Mouse (Mus musculus): ENCODE results near the gene Dmd. TPM values are rescaled to one million over a fixed set of nuclear protein-coding genes. Genes with fewer than 3 reads are reported as not detected.
"Not testable (repeated sequence)": the region's sequence is repeated elsewhere in the genome, so short reads cannot be mapped to it uniquely, and the experiment has no call there.

Dmd gene
- total RNA-seq (2017): 2.8 and 5.8 TPM in 2 replicates

GRCm38 (mm10) chrX:82948630-82949029, at the start of gene Dmd:
Gene Dmd, plus strand, starts transcription at chrX:82948870.
- no peak for ATAC-seq (replicated peaks; ENCODE audit: low read depth, poor library complexity, severe bottlenecking)

GRCm38 (mm10) chrX:82901515-82901914, 47.2 kb upstream of the Dmd start:
- no peak for ATAC-seq (replicated peaks; ENCODE audit: low read depth, poor library complexity, severe bottlenecking)

GRCm38 (mm10) chrX:82987683-82988082, 39.0 kb downstream of the Dmd start:
- no peak for ATAC-seq (replicated peaks; ENCODE audit: low read depth, poor library complexity, severe bottlenecking)

GRCm38 (mm10) chrX:83050190-83050589, 101.5 kb downstream of the Dmd start:
- ATAC-seq (replicated peaks; ENCODE audit: low read depth, poor library complexity, severe bottlenecking): no peak

GRCm38 (mm10) chrX:83116171-83116876, 167.7 kb downstream of the Dmd start:
- no peak for ATAC-seq (replicated peaks; ENCODE audit: low read depth, poor library complexity, severe bottlenecking)

GRCm38 (mm10) chrX:83117198-83117597, 168.5 kb downstream of the Dmd start:
- no peak for ATAC-seq (replicated peaks; ENCODE audit: low read depth, poor library complexity, severe bottlenecking)

GRCm38 (mm10) chrX:83220563-83220962, 271.9 kb downstream of the Dmd start:
- ATAC-seq (replicated peaks; ENCODE audit: low read depth, poor library complexity, severe bottlenecking): no peak

- no peak for ATAC-seq (replicated peaks; ENCODE audit: low read depth, poor library complexity, severe bottlenecking)
Observed at GRCm38 (mm10) chrX:83221050-83221449, 272.4 kb downstream of the Dmd start.

GRCm38 (mm10) chrX:83487598-83487997, 538.9 kb downstream of the Dmd start, which contains the start of gene Tsga8:
Gene Tsga8, minus strand, starts transcription at chrX:83487924.
- ATAC-seq (replicated peaks; ENCODE audit: low read depth, poor library complexity, severe bottlenecking): no peak

- ATAC-seq (replicated peaks; ENCODE audit: low read depth, poor library complexity, severe bottlenecking): no peak
Observed at GRCm38 (mm10) chrX:83674998-83675397, 726.3 kb downstream of the Dmd start.

GRCm38 (mm10) chrX:83686547-83686946, 737.9 kb downstream of the Dmd start:
- no peak for ATAC-seq (replicated peaks; ENCODE audit: low read depth, poor library complexity, severe bottlenecking)

- no peak for ATAC-seq (replicated peaks; ENCODE audit: low read depth, poor library complexity, severe bottlenecking)
Observed at GRCm38 (mm10) chrX:83740533-83740932, 791.9 kb downstream of the Dmd start.

GRCm38 (mm10) chrX:83746301-83747008, 797.8 kb downstream of the Dmd start:
- ATAC-seq (replicated peaks; ENCODE audit: low read depth, poor library complexity, severe bottlenecking): no peak

- ATAC-seq (replicated peaks; ENCODE audit: low read depth, poor library complexity, severe bottlenecking): no peak
Observed at GRCm38 (mm10) chrX:83787406-83787805, 838.7 kb downstream of the Dmd start.

GRCm38 (mm10) chrX:83867469-83867868, 918.8 kb downstream of the Dmd start:
- ATAC-seq (replicated peaks; ENCODE audit: low read depth, poor library complexity, severe bottlenecking): peak; percentile 63; the same call in 1 of the 2 replicates

GRCm38 (mm10) chrX:83875389-83875788, 926.7 kb downstream of the Dmd start:
- not testable (repeated sequence) for ATAC-seq (replicated peaks; ENCODE audit: low read depth, poor library complexity, severe bottlenecking)

GRCm38 (mm10) chrX:83975895-83976294, 1027.2 kb downstream of the Dmd start:
- no peak for ATAC-seq (replicated peaks; ENCODE audit: low read depth, poor library complexity, severe bottlenecking)

- peak; percentile 60; the same call in 1 of the 2 replicates for ATAC-seq (replicated peaks; ENCODE audit: low read depth, poor library complexity, severe bottlenecking)
Observed at GRCm38 (mm10) chrX:84001294-84001693, 1052.6 kb downstream of the Dmd start.

GRCm38 (mm10) chrX:84062431-84062830, 1113.8 kb downstream of the Dmd start:
- not testable (repeated sequence) for ATAC-seq (replicated peaks; ENCODE audit: low read depth, poor library complexity, severe bottlenecking)

GRCm38 (mm10) chrX:84165872-84166271, 1217.2 kb downstream of the Dmd start:
- no peak for ATAC-seq (replicated peaks; ENCODE audit: low read depth, poor library complexity, severe bottlenecking)

- ATAC-seq (replicated peaks; ENCODE audit: low read depth, poor library complexity, severe bottlenecking): no peak
Observed at GRCm38 (mm10) chrX:84241297-84241859, 1292.7 kb downstream of the Dmd start.
